Mouse (Mus musculus): Measurements from ENCODE around the gene Vwa5b1. TPM values are rescaled to one million over a fixed set of nuclear protein-coding genes. Genes with fewer than 3 reads are reported as not detected.

Vwa5b1 gene
- polyA plus RNA-seq, 1 experiment from 2014 or later = not detected

- H3K4me3 ChIP-seq (ENCODE audit: control insufficient read depth in 1 of 2, insufficient read depth in 1 of 2, low read depth in 1 of 2, low read length in 2 of 2) = no peak overlapping the region
- peaks cover 54% of the 10 kb centered on the region for H3K27me3 ChIP-seq (ENCODE audit: control insufficient read depth, insufficient read depth, low read length)
- H3K4me1 ChIP-seq (ENCODE audit: control insufficient read depth in 2 of 2, insufficient read depth in 2 of 2, low read length in 2 of 2) = no peaks in the 10 kb centered on the region
- H3K9me3 ChIP-seq (ENCODE audit: control insufficient read depth, low read length) = no peaks in the 10 kb centered on the region
- no peak overlapping the region for H3K4me2 ChIP-seq (ENCODE audit: low read length)
- no peaks in the 10 kb centered on the region for H3K36me3 ChIP-seq (ENCODE audit: control insufficient read depth, insufficient read depth, low read length)
- WGBS = 6% methylated on average over 3 of the region's 3 CpGs
- ATAC-seq (ENCODE audit: insufficient number of reproducible peaks, insufficient read depth, low FRiP score, low read depth) = no peak
- H3K27ac ChIP-seq (replicated peaks in 1 of 2; ENCODE audit: control insufficient read depth in 1 of 2, insufficient read depth in 1 of 2, low read depth in 2 of 2, low read length in 2 of 2) = no peak overlapping the region
- H3K9ac ChIP-seq (ENCODE audit: low read length) = no peak overlapping the region
Measured at GRCm38 (mm10) chr4:138554302-138554701, 81.4 kb downstream of the Vwa5b1 start.

GRCm38 (mm10) chr4:138553516-138553933 is 82.2 kb downstream of the Vwa5b1 start:
- no peak overlapping the region for H3K4me2 ChIP-seq (ENCODE audit: low read length)
- no peak for ATAC-seq (ENCODE audit: insufficient number of reproducible peaks, insufficient read depth, low FRiP score, low read depth)
- H3K36me3 ChIP-seq (ENCODE audit: control insufficient read depth, insufficient read depth, low read length) = no peaks in the 10 kb centered on the region
- H3K9ac ChIP-seq (ENCODE audit: low read length) = no peak overlapping the region
- no peak overlapping the region for H3K27ac ChIP-seq (replicated peaks in 1 of 2; ENCODE audit: control insufficient read depth in 1 of 2, insufficient read depth in 1 of 2, low read depth in 2 of 2, low read length in 2 of 2)
- peaks cover 53% of the 10 kb centered on the region for H3K27me3 ChIP-seq (ENCODE audit: control insufficient read depth, insufficient read depth, low read length)
- no peaks in the 10 kb centered on the region for H3K4me1 ChIP-seq (ENCODE audit: control insufficient read depth in 2 of 2, insufficient read depth in 2 of 2, low read length in 2 of 2)
- no peak overlapping the region for H3K4me3 ChIP-seq (ENCODE audit: control insufficient read depth in 1 of 2, insufficient read depth in 1 of 2, low read depth in 1 of 2, low read length in 2 of 2)
- no peaks in the 10 kb centered on the region for H3K9me3 ChIP-seq (ENCODE audit: control insufficient read depth, low read length)
- WGBS = 62% methylated on average over 8 of the region's 8 CpGs

GRCm38 (mm10) chr4:138553116-138553515 is 82.6 kb downstream of the Vwa5b1 start:
- Histone ChIP-seq H3K9me3 (ENCODE audit: control insufficient read depth, low read length) (no peaks in the 10 kb centered on the region), H3K4me2 (ENCODE audit: low read length) (no peak overlapping the region), H3K4me1 (ENCODE audit: control insufficient read depth in 2 of 2, insufficient read depth in 2 of 2, low read length in 2 of 2) (no peaks in the 10 kb centered on the region), H3K9ac (ENCODE audit: low read length) (no peak overlapping the region), H3K4me3 (ENCODE audit: control insufficient read depth in 1 of 2, insufficient read depth in 1 of 2, low read depth in 1 of 2, low read length in 2 of 2) (no peak overlapping the region), H3K27ac (replicated peaks in 1 of 2; ENCODE audit: control insufficient read depth in 1 of 2, insufficient read depth in 1 of 2, low read depth in 2 of 2, low read length in 2 of 2) (no peak overlapping the region), H3K27me3 (ENCODE audit: control insufficient read depth, insufficient read depth, low read length) (peaks cover 52% of the 10 kb centered on the region), H3K36me3 (ENCODE audit: control insufficient read depth, insufficient read depth, low read length) (no peaks in the 10 kb centered on the region)
- no peak for ATAC-seq (ENCODE audit: insufficient number of reproducible peaks, insufficient read depth, low FRiP score, low read depth)
- WGBS = 44% methylated on average over 1 of the region's 1 CpGs

- ATAC-seq (ENCODE audit: insufficient number of reproducible peaks, insufficient read depth, low FRiP score, low read depth) = no peak
- no peak overlapping the region for H3K4me3 ChIP-seq (ENCODE audit: control insufficient read depth in 1 of 2, insufficient read depth in 1 of 2, low read depth in 1 of 2, low read length in 2 of 2)
- WGBS = 86% methylated on average over 5 of the region's 5 CpGs
- no peaks in the 10 kb centered on the region for H3K9me3 ChIP-seq (ENCODE audit: control insufficient read depth, low read length)
- no peaks in the 10 kb centered on the region for H3K4me1 ChIP-seq (ENCODE audit: control insufficient read depth in 2 of 2, insufficient read depth in 2 of 2, low read length in 2 of 2)
- H3K36me3 ChIP-seq (ENCODE audit: control insufficient read depth, insufficient read depth, low read length) = no peaks in the 10 kb centered on the region
- H3K9ac ChIP-seq (ENCODE audit: low read length) = no peak overlapping the region
- H3K4me2 ChIP-seq (ENCODE audit: low read length) = no peak overlapping the region
- H3K27me3 ChIP-seq (ENCODE audit: control insufficient read depth, insufficient read depth, low read length) = peaks cover 57% of the 10 kb centered on the region
- H3K27ac ChIP-seq (replicated peaks in 1 of 2; ENCODE audit: control insufficient read depth in 1 of 2, insufficient read depth in 1 of 2, low read depth in 2 of 2, low read length in 2 of 2) = no peak overlapping the region
Measured at GRCm38 (mm10) chr4:138551601-138552000, 84.1 kb downstream of the Vwa5b1 start.

- peaks cover 55% of the 10 kb centered on the region for H3K27me3 ChIP-seq (ENCODE audit: control insufficient read depth, insufficient read depth, low read length)
- H3K36me3 ChIP-seq (ENCODE audit: control insufficient read depth, insufficient read depth, low read length) = no peaks in the 10 kb centered on the region
- ATAC-seq (ENCODE audit: insufficient number of reproducible peaks, insufficient read depth, low FRiP score, low read depth) = no peak
- H3K4me2 ChIP-seq (ENCODE audit: low read length) = no peak overlapping the region
- H3K27ac ChIP-seq (replicated peaks in 1 of 2; ENCODE audit: control insufficient read depth in 1 of 2, insufficient read depth in 1 of 2, low read depth in 2 of 2, low read length in 2 of 2) = no peak overlapping the region
- H3K4me1 ChIP-seq (ENCODE audit: control insufficient read depth in 2 of 2, insufficient read depth in 2 of 2, low read length in 2 of 2) = no peaks in the 10 kb centered on the region
- H3K9ac ChIP-seq (ENCODE audit: low read length) = no peak overlapping the region
- H3K4me3 ChIP-seq (ENCODE audit: control insufficient read depth in 1 of 2, insufficient read depth in 1 of 2, low read depth in 1 of 2, low read length in 2 of 2) = no peak overlapping the region
- H3K9me3 ChIP-seq (ENCODE audit: control insufficient read depth, low read length) = no peaks in the 10 kb centered on the region
- WGBS = 56% methylated on average over 5 of the region's 5 CpGs
Measured at GRCm38 (mm10) chr4:138550557-138550956, 85.1 kb downstream of the Vwa5b1 start.

GRCm38 (mm10) chr4:138548960-138549359 is 86.7 kb downstream of the Vwa5b1 start:
- Histone ChIP-seq H3K9ac (ENCODE audit: low read length) (no peak overlapping the region), H3K4me2 (ENCODE audit: low read length) (no peak overlapping the region), H3K9me3 (ENCODE audit: control insufficient read depth, low read length) (no peaks in the 10 kb centered on the region), H3K4me3 (ENCODE audit: control insufficient read depth in 1 of 2, insufficient read depth in 1 of 2, low read depth in 1 of 2, low read length in 2 of 2) (no peak overlapping the region), H3K27me3 (ENCODE audit: control insufficient read depth, insufficient read depth, low read length) (peaks cover 49% of the 10 kb centered on the region), H3K27ac (replicated peaks in 1 of 2; ENCODE audit: control insufficient read depth in 1 of 2, insufficient read depth in 1 of 2, low read depth in 2 of 2, low read length in 2 of 2) (no peak overlapping the region), H3K36me3 (ENCODE audit: control insufficient read depth, insufficient read depth, low read length) (no peaks in the 10 kb centered on the region), H3K4me1 (ENCODE audit: control insufficient read depth in 2 of 2, insufficient read depth in 2 of 2, low read length in 2 of 2) (no peaks in the 10 kb centered on the region; a peak in 1 of 4 replicates)
- no peak for ATAC-seq (ENCODE audit: insufficient number of reproducible peaks, insufficient read depth, low FRiP score, low read depth)
- 77% methylated on average over 4 of the region's 4 CpGs for WGBS

GRCm38 (mm10) chr4:138548124-138548561 is 87.5 kb downstream of the Vwa5b1 start:
- H3K27me3 ChIP-seq (ENCODE audit: control insufficient read depth, insufficient read depth, low read length) = peaks cover 44% of the 10 kb centered on the region
- H3K4me3 ChIP-seq (ENCODE audit: control insufficient read depth in 1 of 2, insufficient read depth in 1 of 2, low read depth in 1 of 2, low read length in 2 of 2) = no peak overlapping the region
- H3K4me1 ChIP-seq (ENCODE audit: control insufficient read depth in 2 of 2, insufficient read depth in 2 of 2, low read length in 2 of 2) = peaks cover 0 to 2% of the 10 kb centered on the region in 2 experiments; a peak in 1 of 4 replicates
- no peak overlapping the region for H3K27ac ChIP-seq (replicated peaks in 1 of 2; ENCODE audit: control insufficient read depth in 1 of 2, insufficient read depth in 1 of 2, low read depth in 2 of 2, low read length in 2 of 2)
- H3K36me3 ChIP-seq (ENCODE audit: control insufficient read depth, insufficient read depth, low read length) = no peaks in the 10 kb centered on the region
- no peaks in the 10 kb centered on the region for H3K9me3 ChIP-seq (ENCODE audit: control insufficient read depth, low read length)
- H3K4me2 ChIP-seq (ENCODE audit: low read length) = no peak overlapping the region
- 15% methylated on average over 10 of the region's 10 CpGs for WGBS
- no peak overlapping the region for H3K9ac ChIP-seq (ENCODE audit: low read length)
- no peak for ATAC-seq (ENCODE audit: insufficient number of reproducible peaks, insufficient read depth, low FRiP score, low read depth)

- Histone ChIP-seq H3K27me3 (ENCODE audit: control insufficient read depth, insufficient read depth, low read length) (peaks cover 38% of the 10 kb centered on the region), H3K36me3 (ENCODE audit: control insufficient read depth, insufficient read depth, low read length) (no peaks in the 10 kb centered on the region), H3K9ac (ENCODE audit: low read length) (no peak overlapping the region), H3K27ac (replicated peaks in 1 of 2; ENCODE audit: control insufficient read depth in 1 of 2, insufficient read depth in 1 of 2, low read depth in 2 of 2, low read length in 2 of 2) (no peak overlapping the region), H3K4me2 (ENCODE audit: low read length) (no peak overlapping the region), H3K4me1 (ENCODE audit: control insufficient read depth in 2 of 2, insufficient read depth in 2 of 2, low read length in 2 of 2) (peaks cover 0 to 2% of the 10 kb centered on the region in 2 experiments; a peak in 1 of 4 replicates), H3K9me3 (ENCODE audit: control insufficient read depth, low read length) (no peaks in the 10 kb centered on the region), H3K4me3 (ENCODE audit: control insufficient read depth in 1 of 2, insufficient read depth in 1 of 2, low read depth in 1 of 2, low read length in 2 of 2) (no peak overlapping the region)
- WGBS = 25% methylated on average over 6 of the region's 10 CpGs
- no peak for ATAC-seq (ENCODE audit: insufficient number of reproducible peaks, insufficient read depth, low FRiP score, low read depth)
Measured at GRCm38 (mm10) chr4:138547556-138547955, 88.1 kb downstream of the Vwa5b1 start.

All from heart, embryonic 14.5 days (tissue).